Comparison of ENCODE assay signal across 19 mouse cellular contexts in the genomic region with DNA sequence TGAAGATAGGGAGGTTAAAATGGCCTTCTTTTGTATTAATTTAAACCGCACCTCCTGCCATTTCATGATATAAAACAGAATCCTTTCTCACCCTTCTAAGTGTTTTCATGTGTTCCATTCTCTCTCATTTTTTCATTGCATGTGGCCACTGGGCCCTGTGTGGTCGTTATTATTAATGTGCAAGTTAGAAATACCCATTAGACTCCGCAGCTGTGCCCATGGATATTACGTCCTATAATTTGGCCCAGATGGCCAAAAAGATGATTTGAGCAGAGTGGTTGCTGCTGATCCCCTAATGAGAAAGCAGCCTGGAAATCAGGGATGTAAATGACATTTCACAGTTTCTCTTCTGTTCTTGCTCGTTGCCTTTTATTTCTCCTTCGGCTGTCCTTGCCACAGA. TPM values are rescaled to one million over a fixed set of nuclear protein-coding genes. Genes with fewer than 3 reads are reported as not detected.
A peak's percentile ranks its signal among the peaks of the same experiment; 100 is the strongest.
DNase-seq lines count a peak whose midpoint lies in the region; ATAC-seq lines count a peak whose summit lies in the region.
"Had no signal": no experiment of that assay in that cellular context is flagged by ENCODE, and none has a peak within 500 bp of the region (broad histone marks: within the 10 kb centered on the region; RNA-seq: fewer than 3 reads in every experiment).

No protein-coding gene starts in this region.

- H3K27me3 ChIP-seq in embryonic facial prominence, embryonic 11.5 days (ENCODE audit: control insufficient read depth, insufficient read depth, low read length), result no peaks in the 10 kb centered on the region
- no peaks in the 10 kb centered on the region for H3K27me3 ChIP-seq in embryonic facial prominence, embryonic 10.5 days (replicated peaks; ENCODE audit: low read depth, poor library complexity, severe bottlenecking)
- no peaks in the 10 kb centered on the region for H3K27me3 ChIP-seq in midbrain, embryonic 13.5 days
- H3K27me3 ChIP-seq in midbrain, embryonic 10.5 days (ENCODE audit: low read depth, poor library complexity, severe bottlenecking), result no peaks in the 10 kb centered on the region
- no peaks in the 10 kb centered on the region for H3K27me3 ChIP-seq in neural tube, embryonic 13.5 days
- H3K27me3 ChIP-seq: CH12.LX; stomach, embryonic 15.5 days had no signal

- 56% methylated on average over 6 of the region's 6 CpGs for WGBS in embryonic facial prominence, embryonic 11.5 days
- WGBS in embryonic facial prominence, embryonic 10.5 days, result 73% methylated on average over 6 of the region's 6 CpGs
- 53% methylated on average over 6 of the region's 6 CpGs for WGBS in midbrain, embryonic 13.5 days
- 80% methylated on average over 6 of the region's 6 CpGs for WGBS in midbrain, embryonic 10.5 days
- 30% methylated on average over 6 of the region's 6 CpGs for WGBS in neural tube, embryonic 13.5 days

- no peaks in the 10 kb centered on the region for H3K36me3 ChIP-seq in embryonic facial prominence, embryonic 11.5 days (replicated peaks; ENCODE audit: control insufficient read depth, insufficient read depth, low read depth, low read length)
- no peaks in the 10 kb centered on the region for H3K36me3 ChIP-seq in embryonic facial prominence, embryonic 10.5 days (replicated peaks)
- no peaks in the 10 kb centered on the region for H3K36me3 ChIP-seq in midbrain, embryonic 13.5 days
- H3K36me3 ChIP-seq in midbrain, embryonic 10.5 days, result no peaks in the 10 kb centered on the region
- H3K36me3 ChIP-seq in neural tube, embryonic 13.5 days, result no peaks in the 10 kb centered on the region
- H3K36me3 ChIP-seq: stomach, embryonic 15.5 days had no signal

- H3K4me3 ChIP-seq in embryonic facial prominence, embryonic 11.5 days (ENCODE audit: low read depth, low read length), result no peak overlapping the region
- no peak overlapping the region for H3K4me3 ChIP-seq in embryonic facial prominence, embryonic 10.5 days
- H3K4me3 ChIP-seq in midbrain, embryonic 13.5 days (replicated peaks), result no peak overlapping the region
- no peak overlapping the region for H3K4me3 ChIP-seq in midbrain, embryonic 10.5 days
- H3K4me3 ChIP-seq in neural tube, embryonic 13.5 days, result no peak overlapping the region
- H3K4me3 ChIP-seq: stomach, embryonic 15.5 days had no signal

- H3K27ac ChIP-seq in embryonic facial prominence, embryonic 11.5 days (replicated peaks; ENCODE audit: low read depth, low read length), result no peak overlapping the region
- H3K27ac ChIP-seq in embryonic facial prominence, embryonic 10.5 days (replicated peaks), result no peak overlapping the region
- H3K27ac ChIP-seq in midbrain, embryonic 13.5 days, result peak overlapping the region; percentile 14; the same call in 1 of the 2 replicates
- H3K27ac ChIP-seq in midbrain, embryonic 10.5 days (replicated peaks), result no peak overlapping the region
- H3K27ac ChIP-seq in neural tube, embryonic 13.5 days (replicated peaks), result peak overlapping the region; percentile 86
- H3K27ac ChIP-seq: liver, embryonic 14.5 days; stomach, embryonic 15.5 days had no signal

- H3K4me1 ChIP-seq in embryonic facial prominence, embryonic 11.5 days (ENCODE audit: control insufficient read depth, insufficient read depth, low read length), result no peaks in the 10 kb centered on the region
- H3K4me1 ChIP-seq in embryonic facial prominence, embryonic 10.5 days, result no peaks in the 10 kb centered on the region
- H3K4me1 ChIP-seq in midbrain, embryonic 13.5 days (replicated peaks), result 0 out of 2 replicates have a peak, but pooled peaks cover 9% of the 10 kb centered on the region
- H3K4me1 ChIP-seq in midbrain, embryonic 10.5 days, result peaks cover 12% of the 10 kb centered on the region
- H3K4me1 ChIP-seq in neural tube, embryonic 13.5 days (replicated peaks), result peaks cover 27% of the 10 kb centered on the region; the same call in 1 of the 2 replicates
- H3K4me1 ChIP-seq: stomach, embryonic 15.5 days had no signal

- peak; percentile 28 for DNase-seq in embryonic facial prominence, embryonic 11.5 days (ENCODE audit: low spot score)
- DNase-seq in embryonic facial prominence, embryonic 10.5 days (ENCODE audit: low spot score), result no peak
- DNase-seq in midbrain, embryonic 10.5 days (ENCODE audit: low spot score), result no peak
- DNase-seq in hindlimb bud, embryonic 11.5 days (ENCODE audit: extremely low spot score, low read depth, low spot score), result peak; percentile 63
- no peak for DNase-seq in testis, postnatal 14 days (ENCODE audit: low spot score)
- DNase-seq in adrenal gland, adult 8-10 months, result no peak
- DNase-seq: cerebellum, adult 11-12 months; gastrocnemius, postnatal 25 days; kidney, adult 8-10 months; kidney, postnatal 25 days; spleen, adult 18-20 months; thymus, postnatal 14 days had no signal

- no peak overlapping the region for H3K9ac ChIP-seq in embryonic facial prominence, embryonic 11.5 days (replicated peaks; ENCODE audit: low read length)
- H3K9ac ChIP-seq in midbrain, embryonic 13.5 days (replicated peaks), result no peak overlapping the region
- no peak overlapping the region for H3K9ac ChIP-seq in neural tube, embryonic 13.5 days
- H3K9ac ChIP-seq: liver, embryonic 14.5 days; stomach, embryonic 15.5 days had no signal

- no peaks in the 10 kb centered on the region for H3K9me3 ChIP-seq in embryonic facial prominence, embryonic 11.5 days (replicated peaks; ENCODE audit: control insufficient read depth, low read length)
- no peaks in the 10 kb centered on the region for H3K9me3 ChIP-seq in embryonic facial prominence, embryonic 10.5 days
- no peaks in the 10 kb centered on the region for H3K9me3 ChIP-seq in midbrain, embryonic 13.5 days
- H3K9me3 ChIP-seq in midbrain, embryonic 10.5 days (replicated peaks), result no peaks in the 10 kb centered on the region
- H3K9me3 ChIP-seq in neural tube, embryonic 13.5 days, result no peaks in the 10 kb centered on the region
- H3K9me3 ChIP-seq: stomach, embryonic 15.5 days had no signal

- ATAC-seq in embryonic facial prominence, embryonic 11.5 days (replicated peaks; ENCODE audit: insufficient number of reproducible peaks, low FRiP score, low TSS enrichment, low read depth), result no peak
- ATAC-seq in midbrain, embryonic 13.5 days, result no peak
- ATAC-seq in neural tube, embryonic 13.5 days (ENCODE audit: low read depth), result no peak
- ATAC-seq: inflammation-experienced regulatory T-cells, adult 6 months had no signal

- H3K4me2 ChIP-seq in embryonic facial prominence, embryonic 11.5 days (ENCODE audit: low read depth, low read length), result no peak overlapping the region
- no peak overlapping the region for H3K4me2 ChIP-seq in midbrain, embryonic 13.5 days (replicated peaks)
- H3K4me2 ChIP-seq in neural tube, embryonic 13.5 days, result no peak overlapping the region
- H3K4me2 ChIP-seq: stomach, embryonic 15.5 days had no signal

RNA-seq across cellular contexts. Expression of a gene that starts 12.4 kb away (rescaled TPM):
- 1.7 and 2.6 TPM in 2 replicates for polyA plus RNA-seq in embryonic facial prominence, embryonic 11.5 days (2014; fragmentation: Nextera tagmentation; extraction: Ambion mirVana)
- 2.3 and 2.6 TPM in 2 replicates for polyA plus RNA-seq in embryonic facial prominence, embryonic 10.5 days (2016; fragmentation: Nextera tagmentation; extraction: Ambion mirVana)
- polyA plus RNA-seq in midbrain, embryonic 13.5 days (2015; fragmentation: Nextera tagmentation; extraction: Ambion mirVana), result 19.0 and 19.8 TPM in 2 replicates
- 3.8 and 5.5 TPM in 2 replicates for polyA plus RNA-seq in midbrain, embryonic 10.5 days (2016; fragmentation: Nextera tagmentation; extraction: Ambion mirVana)
- 23.5 and 24.3 TPM in 2 replicates for polyA plus RNA-seq in neural tube, embryonic 13.5 days (2015; fragmentation: Nextera tagmentation; extraction: Ambion mirVana)
- 10 to 100 TPM in 1 of 4 experiments, 1 to 10 TPM in 3; 5.4 to 10.4 (median 7.4) TPM for total RNA-seq in adrenal gland, adult 8-10 months (2022)
- total RNA-seq: megakaryocyte progenitor cell, adult 5-6 weeks had no signal

RNA-seq across cellular contexts. Expression of a gene that starts 59.3 kb away (rescaled TPM):
- 74.2 and 75.5 TPM in 2 replicates for polyA plus RNA-seq in embryonic facial prominence, embryonic 11.5 days (2014; fragmentation: Nextera tagmentation; extraction: Ambion mirVana)
- 54.8 and 57.4 TPM in 2 replicates for polyA plus RNA-seq in embryonic facial prominence, embryonic 10.5 days (2016; fragmentation: Nextera tagmentation; extraction: Ambion mirVana)
- 57.7 and 58.0 TPM in 2 replicates for polyA plus RNA-seq in midbrain, embryonic 13.5 days (2015; fragmentation: Nextera tagmentation; extraction: Ambion mirVana)
- 57.3 and 61.8 TPM in 2 replicates for polyA plus RNA-seq in midbrain, embryonic 10.5 days (2016; fragmentation: Nextera tagmentation; extraction: Ambion mirVana)
- 63.0 and 67.0 TPM in 2 replicates for polyA plus RNA-seq in neural tube, embryonic 13.5 days (2015; fragmentation: Nextera tagmentation; extraction: Ambion mirVana)
- total RNA-seq in adrenal gland, adult 8-10 months (2022), result 10 to 100 TPM; 23.8 to 32.9 (median 27.2) TPM

Comparison
In these comparisons a context has a peak if more than half of its experiments do, and no peak if none do; other contexts are left out.
1. DNase-seq: peak in embryonic facial prominence, embryonic 11.5 days (single experiment) and hindlimb bud, embryonic 11.5 days (single experiment); none in embryonic facial prominence, embryonic 10.5 days (single experiment), midbrain, embryonic 10.5 days (single experiment), testis, postnatal 14 days (single experiment) and adrenal gland, adult 8-10 months (single experiment).
2. H3K27ac ChIP-seq: peak in midbrain, embryonic 13.5 days (single experiment) and neural tube, embryonic 13.5 days (single experiment); none in embryonic facial prominence, embryonic 11.5 days (single experiment), embryonic facial prominence, embryonic 10.5 days (single experiment) and midbrain, embryonic 10.5 days (single experiment).